Mouse (Mus musculus) lung, postnatal 25 days (tissue): ENCODE results near the gene Ssb.

Experiments
- DNase-seq: peaks from one replicate; pipeline ENCODE4 v3.0.0; 2022; ENCODE audit warnings: low spot score

The Ssb gene

GRCm38 (mm10) chr2:69861485-69862091 lies at the start of gene Ssb:
TSS of gene Ssb (plus strand) at chr2:69861562.
- peak; percentile 94 for DNase-seq

DNA sequence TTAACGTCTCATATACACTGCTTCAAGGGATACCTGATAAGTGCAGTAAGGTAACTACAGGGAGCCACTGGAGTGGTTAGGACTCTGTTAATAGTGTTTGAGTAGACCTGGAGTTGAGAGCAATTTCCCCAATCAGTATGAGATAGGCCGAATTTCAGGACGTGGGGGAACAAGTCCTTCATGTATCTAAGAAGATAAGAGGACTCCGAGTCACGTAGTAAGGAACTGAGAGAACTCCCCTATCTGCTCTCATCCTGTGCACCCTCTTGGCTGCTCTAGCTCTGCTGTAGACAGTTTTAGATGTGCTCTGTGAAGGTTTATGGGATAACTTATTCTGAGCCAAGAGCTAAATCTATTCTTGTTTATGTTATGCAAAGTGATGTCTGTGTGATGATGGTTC lies 44.8 kb upstream of the Ssb start:
- no peak for DNase-seq

- DNase-seq: no peak
Observed at GRCm38 (mm10) chr2:69818350-69819085, 42.8 kb upstream of the Ssb start.

GRCm38 (mm10) chr2:69820201-69820600 lies 41.2 kb upstream of the Ssb start:
- DNase-seq: no peak

DNA sequence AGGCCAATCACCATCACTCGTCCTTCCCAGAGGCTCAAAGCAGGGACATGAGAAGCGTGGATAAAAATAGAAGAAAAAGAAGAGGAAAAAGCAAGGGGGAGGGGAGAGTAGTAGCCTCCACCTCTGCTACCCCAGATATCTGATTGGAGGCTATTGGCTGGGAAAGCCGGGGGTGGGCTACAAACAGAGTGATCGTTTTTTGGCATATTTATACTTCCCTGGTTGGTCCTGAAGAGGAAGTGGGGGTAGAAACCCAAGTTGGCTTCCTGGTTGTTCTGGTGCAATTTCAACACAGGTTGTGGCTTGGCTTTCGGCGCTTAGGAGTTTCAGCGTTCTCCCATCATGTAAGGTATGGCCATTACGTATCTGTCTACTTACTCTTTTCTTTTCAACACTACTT lies 39.7 kb upstream of the Ssb start, which contains the start of gene Klhl23:
Klhl23 (plus strand) TSS at position 234 of the 400 bp plus-strand sequence.
- peak; percentile 6 for DNase-seq

- DNase-seq: peak; percentile 14
Observed at GRCm38 (mm10) chr2:69822361-69823128, 38.8 kb upstream of the Ssb start.

DNA sequence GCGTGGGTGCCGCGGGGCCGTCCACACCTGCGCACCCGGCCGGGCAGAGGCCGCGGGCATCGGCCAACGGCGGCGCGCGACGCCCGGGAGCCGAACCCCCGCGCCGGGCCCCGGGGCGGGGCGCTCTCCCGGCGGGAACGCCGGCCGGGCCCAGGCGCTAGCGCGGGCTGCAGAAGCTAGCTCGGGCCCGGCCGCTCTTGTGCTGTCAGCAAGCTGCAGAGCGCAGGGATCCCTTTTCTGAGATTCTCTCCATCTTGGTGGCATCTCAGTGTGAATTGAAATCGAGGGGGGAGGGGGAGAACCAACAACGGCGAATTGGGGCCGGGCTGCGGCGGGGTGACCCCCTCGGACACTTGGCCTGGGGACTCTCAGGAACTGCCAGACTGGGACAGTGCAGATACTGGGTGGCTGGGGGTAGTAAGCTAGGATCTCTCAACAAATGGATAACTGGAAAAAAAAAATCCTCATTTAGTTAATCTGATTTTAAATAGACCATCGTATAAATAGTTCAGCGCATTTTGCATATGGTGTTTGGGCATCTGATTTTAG lies 38.2 kb upstream of the Ssb start:
- DNase-seq: no peak

- no peak for DNase-seq
Observed at GRCm38 (mm10) chr2:69825898-69826297, 35.5 kb upstream of the Ssb start.

- DNase-seq: peak; percentile 15
Observed at GRCm38 (mm10) chr2:69826380-69826779, 35.0 kb upstream of the Ssb start.

DNA sequence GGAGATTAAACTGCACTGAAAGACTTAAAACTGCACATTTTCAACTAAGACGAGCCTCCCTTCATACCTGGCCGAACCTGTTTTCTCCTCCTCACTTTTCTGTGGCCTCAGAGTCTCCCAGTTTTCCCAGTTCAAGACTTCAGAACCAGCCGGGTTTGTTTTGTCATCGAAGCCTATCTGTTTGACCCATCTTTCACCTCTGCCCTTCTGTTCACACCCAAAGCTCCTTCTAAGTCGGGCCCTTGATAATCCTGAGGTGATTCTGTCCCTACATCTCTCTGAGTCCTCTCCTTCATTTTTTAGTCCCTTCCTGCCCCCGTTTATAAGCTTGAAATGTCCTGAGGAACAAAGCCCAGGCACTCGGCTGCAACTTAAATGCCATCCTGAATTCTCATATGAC lies 33.3 kb upstream of the Ssb start:
- no peak for DNase-seq

GRCm38 (mm10) chr2:69829680-69830079 lies 31.7 kb upstream of the Ssb start:
- DNase-seq: no peak

DNA sequence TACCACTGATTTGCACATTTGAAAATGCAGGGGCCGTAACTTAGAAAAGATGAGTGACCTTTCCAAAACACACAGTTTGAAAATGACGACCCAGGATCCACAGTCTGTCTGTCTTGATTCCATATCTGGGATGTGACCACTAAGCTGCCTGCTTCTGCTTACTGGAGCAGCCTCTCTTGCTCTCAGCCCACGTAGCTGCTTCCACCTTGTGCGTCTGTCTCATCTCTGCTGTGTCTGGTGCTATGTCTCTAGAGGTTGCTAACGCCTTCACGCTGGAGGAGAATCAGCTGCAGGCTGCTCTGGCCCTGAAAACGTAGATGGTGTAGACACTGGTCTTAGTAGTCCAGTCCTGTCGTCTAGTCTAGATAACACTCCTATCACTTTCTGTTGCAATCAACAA lies 31.2 kb upstream of the Ssb start:
- no peak for DNase-seq

DNA sequence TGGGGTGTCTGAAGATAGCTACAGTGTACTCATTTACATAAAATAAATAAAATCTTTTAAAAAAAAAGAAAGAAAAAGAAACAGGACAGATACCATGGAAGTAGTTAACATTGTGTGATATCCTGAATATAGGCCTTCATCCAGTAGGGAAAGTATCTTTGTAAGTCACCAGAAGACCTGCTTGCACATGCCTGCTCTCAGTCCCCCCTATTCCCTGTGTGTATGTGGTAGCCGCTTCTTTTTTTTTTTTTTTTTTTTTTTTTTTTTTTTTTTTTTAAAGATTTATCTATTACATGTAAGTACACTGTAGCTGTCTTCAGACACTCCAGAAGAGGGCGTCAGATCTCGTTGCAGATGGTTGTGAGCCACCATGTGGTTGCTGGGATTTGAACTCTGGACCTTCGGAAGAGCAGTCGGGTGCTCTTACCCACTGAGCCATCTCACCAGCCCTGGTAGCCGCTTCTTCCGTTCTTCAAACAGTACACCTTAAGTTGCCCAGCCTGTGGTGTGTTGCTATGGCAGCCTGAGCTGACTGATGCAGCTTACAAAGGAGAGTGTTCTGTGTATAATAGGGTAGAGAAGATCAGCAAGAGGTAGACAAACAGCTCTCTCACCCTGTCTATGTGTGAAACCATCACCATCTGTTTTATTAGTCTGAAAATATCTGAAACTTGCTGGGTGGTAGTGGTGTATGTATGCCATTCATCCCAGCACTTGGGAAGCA lies 24.0 kb upstream of the Ssb start:
- no peak for DNase-seq

GRCm38 (mm10) chr2:69837996-69838395 lies 23.4 kb upstream of the Ssb start:
- no peak for DNase-seq

DNA sequence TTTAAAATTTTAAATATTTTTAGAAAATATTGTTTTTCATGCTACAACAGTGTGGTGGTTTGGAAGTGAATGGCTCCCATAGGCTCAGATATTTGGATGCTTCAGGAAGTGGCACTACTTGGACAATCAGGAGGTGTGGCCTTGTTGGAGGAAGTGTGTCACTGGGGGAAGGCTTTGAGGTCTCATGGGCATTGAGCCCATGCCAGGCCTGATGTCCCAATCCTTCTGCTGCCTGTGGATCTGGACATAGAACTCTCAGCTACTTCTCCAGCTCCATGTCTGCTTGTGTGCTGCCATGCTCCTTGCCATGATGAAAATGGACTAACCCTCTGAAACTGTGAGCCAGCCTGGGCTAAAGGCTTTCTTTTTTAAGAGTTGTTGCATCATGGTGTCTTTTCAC lies 22.7 kb upstream of the Ssb start:
- DNase-seq: no peak

- DNase-seq: no peak
Observed at GRCm38 (mm10) chr2:69840261-69840660, 21.1 kb upstream of the Ssb start.

DNA sequence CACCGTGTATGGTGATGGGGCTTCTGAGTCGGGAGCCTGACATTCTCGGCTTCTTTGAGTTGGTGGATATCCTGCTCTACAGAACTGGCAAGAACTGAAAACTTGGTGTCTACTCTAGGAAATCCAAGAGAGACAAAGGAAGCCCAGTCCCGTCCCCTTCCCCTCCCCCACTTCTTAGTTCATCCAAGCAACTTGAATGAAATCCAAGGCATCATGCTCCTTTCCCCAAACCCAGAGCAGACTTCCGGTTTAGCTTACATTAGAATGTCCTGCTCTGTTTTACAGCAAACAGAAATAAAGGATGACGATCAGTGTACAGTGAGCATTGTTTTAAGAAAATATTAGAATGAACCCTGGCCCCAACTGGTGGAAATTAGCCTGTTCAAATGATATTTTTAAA lies 12.1 kb upstream of the Ssb start:
- DNase-seq: no peak

- DNase-seq: no peak
Observed at GRCm38 (mm10) chr2:69851427-69852058, 9.8 kb upstream of the Ssb start.

DNA sequence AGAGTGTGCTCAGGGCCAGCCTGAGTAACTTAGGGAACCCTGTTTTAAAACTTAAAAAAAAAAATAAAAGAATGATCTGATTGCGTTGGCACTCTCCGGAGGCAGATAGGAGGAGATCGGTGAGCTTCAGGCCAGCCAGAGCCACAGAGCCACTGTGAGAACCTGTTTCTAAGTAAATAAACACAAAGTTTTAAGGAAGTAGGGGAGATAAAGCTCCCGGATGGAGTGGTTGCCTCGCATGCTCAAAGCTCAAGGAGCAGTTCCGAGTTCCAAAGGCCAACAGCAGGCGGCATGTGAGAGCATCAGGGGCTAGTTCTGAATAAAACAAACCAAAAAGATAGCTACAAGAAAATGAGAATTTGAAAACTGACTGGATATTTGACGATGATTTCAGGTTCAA lies 5.0 kb upstream of the Ssb start:
- DNase-seq: peak; percentile 46

DNA sequence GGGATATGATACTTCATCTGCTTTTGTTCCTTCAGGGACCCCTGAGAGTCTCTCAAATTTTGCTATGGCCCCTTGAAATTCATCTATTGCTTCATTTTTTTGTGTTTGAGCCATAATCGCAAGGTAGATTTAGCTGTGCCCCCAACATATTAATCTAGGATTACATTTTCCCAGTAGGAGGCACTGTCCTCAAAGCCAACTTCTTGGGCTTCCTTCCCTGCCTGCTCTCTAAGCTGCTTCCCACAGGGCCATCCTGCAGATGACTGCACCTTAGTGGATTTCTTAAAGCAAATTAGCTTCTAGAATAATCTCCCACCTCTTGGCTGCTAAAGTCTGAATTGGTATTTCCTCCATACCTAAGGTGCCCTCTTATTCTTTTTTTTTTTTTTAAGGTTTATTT lies 3.5 kb upstream of the Ssb start:
- no peak for DNase-seq

- DNase-seq: peak; percentile 38
Observed at GRCm38 (mm10) chr2:69860972-69861452, 350 bp upstream of the Ssb start.
